Mouse (Mus musculus) neural tube, embryonic 13.5 days (tissue): ENCODE measurements around the gene Irgq. TPM values are rescaled to one million over a fixed set of nuclear protein-coding genes. Genes with fewer than 3 reads are reported as not detected.

Source experiments
- ATAC-seq: fragments of 200-750 bp; cut with Nextera tagmentation; 2 replicates; pipeline ENCODE4 v1.8.0; 2017; ENCODE audit warnings: low read depth, mild to moderate bottlenecking, moderate TSS enrichment, moderate library complexity
- H3K27ac ChIP-seq: fragments of 300-500 bp; sonication (generic); replicated peaks from 2 replicates; pipeline ENCODE4 v1.5.1; 2015; ENCODE audit warnings: moderate library complexity, mild to moderate bottlenecking, inconsistent platforms
- H3K27me3 ChIP-seq: fragments of 300-500 bp; sonication (generic); 2 replicates; pipeline ENCODE4 v1.6.1; 2015; ENCODE audit warnings: mild to moderate bottlenecking, inconsistent platforms
- H3K36me3 ChIP-seq: fragments of 300-500 bp; sonication (generic); 2 replicates; pipeline ENCODE4 v1.6.1; 2015; ENCODE audit warnings: mild to moderate bottlenecking, inconsistent platforms
- H3K4me1 ChIP-seq: fragments of 300-500 bp; sonication (generic); replicated peaks from 2 replicates; pipeline ENCODE4 v1.6.1; 2015; ENCODE audit warnings: inconsistent platforms
- H3K4me2 ChIP-seq: fragments of 300-500 bp; sonication (generic); 2 replicates; pipeline ENCODE4 v1.6.1; 2015; ENCODE audit warnings: inconsistent platforms, mild to moderate bottlenecking, moderate library complexity
- H3K4me3 ChIP-seq: fragments of 300-500 bp; sonication (generic); 2 replicates; pipeline ENCODE4 v1.5.1; 2015; ENCODE audit warnings: mild to moderate bottlenecking, inconsistent platforms
- H3K9ac ChIP-seq: fragments of 300-500 bp; sonication (generic); 2 replicates; pipeline ENCODE4 v1.6.1; 2015; ENCODE audit warnings: moderate library complexity, mild to moderate bottlenecking, inconsistent platforms
- H3K9me3 ChIP-seq: fragments of 300-500 bp; sonication (generic); 2 replicates; pipeline ENCODE4 v1.6.1; 2016; ENCODE audit warnings: inconsistent platforms
- WGBS: fragments of 180-500 bp; shearing (Covaris S2); methylation state at CpG from one replicate; pipeline ENCODE4 v1.1.7; 2015; 5-methylcytosine and 5-hydroxymethylcytosine counted together
- polyA plus RNA-seq: library from polyadenylated mRNA; unstranded; fragments of >200 nt; fragmentation: Nextera tagmentation; extraction: Ambion mirVana; gene quantifications from 2 replicates; pipeline ENCODE4 v1.2.1, GENCODE M21; 2015

Irgq gene
- polyA plus RNA-seq, 1 experiment from 2014 or later: 20.9 TPM

DNA sequence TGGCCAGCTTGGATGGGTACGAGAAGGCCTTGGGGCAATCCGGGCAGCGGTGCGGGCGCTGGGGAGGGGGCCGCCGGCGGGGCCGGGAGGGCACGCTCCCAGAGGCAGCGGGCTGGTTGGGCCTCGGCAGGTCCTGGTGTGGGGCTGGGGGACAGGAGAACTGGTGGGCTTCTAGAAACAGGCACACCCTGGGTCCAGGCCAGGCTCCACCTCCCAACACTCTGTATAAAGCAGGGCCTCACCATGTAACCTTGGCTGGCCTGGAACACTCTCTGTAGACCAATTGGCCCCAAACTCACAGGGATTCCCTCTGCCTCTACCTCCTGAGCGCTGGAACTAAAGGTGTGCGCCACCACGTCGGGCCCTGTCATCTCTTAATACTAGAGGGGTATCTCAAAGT, 55.5 kb downstream of the Irgq start:
- Histone ChIP-seq H3K4me2 (no peak overlapping the region), H3K9me3 (no peaks in the 10 kb centered on the region), H3K27me3 (peaks cover 25% of the 10 kb centered on the region), H3K4me1 (peaks cover 13% of the 10 kb centered on the region), H3K4me3 (no peak overlapping the region), H3K36me3 (no peaks in the 10 kb centered on the region), H3K9ac (no peak overlapping the region), H3K27ac (no peak overlapping the region)
- ATAC-seq: no peak
- 46% methylated on average over 16 of the region's 16 CpGs for WGBS

DNA sequence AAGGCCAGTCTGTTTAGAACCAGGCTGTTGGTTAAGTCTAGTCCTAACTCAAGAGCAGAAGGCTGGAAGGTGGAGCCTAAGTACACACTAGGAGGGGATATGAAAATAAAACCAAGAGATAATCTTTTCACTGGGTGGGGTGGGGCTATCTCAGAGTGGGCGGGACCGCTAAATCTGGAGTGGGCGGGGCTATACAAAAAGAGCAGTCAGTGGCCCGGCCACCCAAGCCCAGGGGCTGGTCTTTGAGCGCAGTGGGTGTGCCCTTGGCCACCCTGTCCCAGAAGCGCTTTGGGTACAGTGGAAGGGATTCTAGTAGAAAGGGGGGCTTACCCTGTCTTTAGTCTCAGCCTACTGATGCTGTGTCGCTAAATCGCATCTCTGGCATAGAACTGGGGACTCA, 56.3 kb downstream of the Irgq start:
- Histone ChIP-seq H3K4me2 (peak overlapping the region; percentile 72), H3K27me3 (peaks cover 25% of the 10 kb centered on the region), H3K4me1 (peaks cover 13% of the 10 kb centered on the region), H3K4me3 (peak overlapping the region; percentile 61), H3K9ac (peak overlapping the region; percentile 85), H3K27ac (no peak overlapping the region), H3K36me3 (no peaks in the 10 kb centered on the region), H3K9me3 (no peaks in the 10 kb centered on the region)
- peak; percentile 73 for ATAC-seq
- WGBS: 6% methylated on average over 8 of the region's 8 CpGs

DNA sequence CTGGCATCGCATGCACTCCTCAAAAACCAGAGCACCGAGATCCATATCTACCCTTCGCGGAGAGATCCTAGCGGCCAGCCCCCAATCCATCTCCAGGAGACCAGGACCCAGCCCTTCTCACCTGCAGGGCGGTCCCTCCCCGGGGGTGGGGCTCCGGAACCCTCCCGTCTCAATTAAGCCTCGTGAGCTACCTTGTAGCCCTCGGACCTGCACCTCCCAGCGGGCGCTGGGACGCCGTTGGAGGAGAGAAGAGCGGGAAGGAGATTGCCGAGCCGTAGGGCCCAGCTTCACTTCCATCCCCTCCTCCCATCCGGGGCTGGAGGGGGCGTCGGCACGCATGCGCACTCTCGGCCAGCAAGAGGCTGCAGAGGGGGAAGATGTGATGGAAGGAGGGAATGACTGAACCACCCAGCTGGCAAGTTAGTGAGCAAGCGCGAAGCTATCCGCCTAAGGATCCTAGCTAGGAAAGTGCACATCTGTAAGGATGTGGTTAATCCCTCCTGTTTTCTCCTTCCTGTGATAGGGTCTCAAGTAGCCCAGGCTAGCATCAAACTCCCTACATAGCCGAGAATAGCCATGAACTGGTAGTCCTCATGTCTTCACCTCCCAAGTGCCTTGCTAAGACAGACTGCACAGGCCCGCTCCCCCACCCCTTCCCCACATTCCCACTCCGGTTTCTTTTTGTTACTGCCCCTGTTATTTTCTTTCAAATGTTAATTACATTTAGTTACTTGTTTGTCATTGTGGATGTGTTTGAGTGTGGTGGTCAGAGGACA, 57.0 kb downstream of the Irgq start, which contains the start of the genes Ethe1 and Zfp575:
Gene Ethe1 (plus strand): TSS at position 214 of the 776 bp plus-strand sequence.
Gene Zfp575 (minus strand): TSS at position 312 of the 776 bp plus-strand sequence.
- 9% methylated on average over 30 of the region's 30 CpGs for WGBS
- H3K4me2 ChIP-seq: peak within 1 kb of the TSS; percentile 72
- peak within 1 kb of the TSS; percentile 61 for H3K4me3 ChIP-seq
- peak within 1 kb of the TSS; percentile 85 for H3K9ac ChIP-seq
- no peaks in the 10 kb centered on the region for H3K36me3 ChIP-seq
- ATAC-seq: peak; percentile 81
- peak within 1 kb of the TSS; percentile 62; the same call in 1 of the 2 replicates for H3K27ac ChIP-seq
- H3K9me3 ChIP-seq: no peaks in the 10 kb centered on the region
- peaks cover 25% of the 10 kb centered on the region for H3K27me3 ChIP-seq
- H3K4me1 ChIP-seq: peaks cover 13% of the 10 kb centered on the region

Other genes with a start within 250 kb of the Irgq start
- 39.8 and 49.2 TPM in 2 replicates for gene Zfp61, start 229.5 kb upstream of the Irgq start, polyA plus RNA-seq
- 18.2 and 19.2 TPM in 2 replicates for gene Zfp94, start 214.0 kb upstream of the Irgq start, polyA plus RNA-seq
- gene Tescl, start 196.8 kb upstream of the Irgq start, polyA plus RNA-seq: 0.31 TPM in 1 of 2 replicates, not detected in the other
- not detected in 2 replicates for gene Lypd5, start 181.5 kb upstream of the Irgq start, polyA plus RNA-seq
- 2.1 and 2.2 TPM in 2 replicates for gene Kcnn4, start 160.4 kb upstream of the Irgq start, polyA plus RNA-seq
- 36.2 and 37.7 TPM in 2 replicates for gene Smg9, start 131.1 kb upstream of the Irgq start, polyA plus RNA-seq
- not detected in 2 replicates for gene Irgc1, start 78.4 kb upstream of the Irgq start, polyA plus RNA-seq
- 1.3 and 2.2 TPM in 2 replicates for gene Plaur, start 68.2 kb upstream of the Irgq start, polyA plus RNA-seq
- gene Cadm4, start 48.7 kb upstream of the Irgq start, polyA plus RNA-seq: 56.3 and 71.3 TPM in 2 replicates
- 243 and 251 TPM in 2 replicates for gene Zfp428, start 23.7 kb upstream of the Irgq start, polyA plus RNA-seq
- 1.1 and 1.5 TPM in 2 replicates for gene AC161166.1, start 18.2 kb upstream of the Irgq start, polyA plus RNA-seq
- not detected in 2 replicates for gene Pinlyp, start 15.4 kb downstream of the Irgq start, polyA plus RNA-seq
- gene Xrcc1, start 15.6 kb downstream of the Irgq start, polyA plus RNA-seq: 66.3 and 79.2 TPM in 2 replicates
- 18.1 and 21.9 TPM in 2 replicates for gene Ethe1, start 56.9 kb downstream of the Irgq start, polyA plus RNA-seq
- 7.7 and 8.4 TPM in 2 replicates for gene Zfp575, start 57.0 kb downstream of the Irgq start, polyA plus RNA-seq
- not detected in 2 replicates for gene Phldb3, start 80.1 kb downstream of the Irgq start, polyA plus RNA-seq
- gene Lypd3, start 105.9 kb downstream of the Irgq start, polyA plus RNA-seq: 0.22 and 0.23 TPM in 2 replicates
- gene Tex101, start 146.0 kb downstream of the Irgq start, polyA plus RNA-seq: not detected in 2 replicates
- not detected in 2 replicates for gene BC049730, start 178.6 kb downstream of the Irgq start, polyA plus RNA-seq
- gene Gm4763, start 196.2 kb downstream of the Irgq start, polyA plus RNA-seq: not detected in 2 replicates
- 0.21 and 0.33 TPM in 2 replicates for gene Cd177, start 229.6 kb downstream of the Irgq start, polyA plus RNA-seq
- gene Ceacam10, start 246.5 kb downstream of the Irgq start, polyA plus RNA-seq: 0.52 TPM in 1 of 2 replicates, not detected in the other